Mouse (Mus musculus) G1E (cell line): ENCODE measurements around the gene Slc9a9.

ENCODE experiments used
- CTCF ChIP-seq: IDR thresholded peaks from 2 replicates; pipeline ENCODE4 v1.5.1; 2012; ENCODE audit warnings: low read depth, low read length, inconsistent platforms, mixed read lengths
- TAL1 ChIP-seq: conservative IDR thresholded peaks from 2 replicates; pipeline ENCODE4 v1.6.1; 2012; ENCODE audit warnings: low read depth, low read length, inconsistent platforms, mixed read lengths

DNA sequence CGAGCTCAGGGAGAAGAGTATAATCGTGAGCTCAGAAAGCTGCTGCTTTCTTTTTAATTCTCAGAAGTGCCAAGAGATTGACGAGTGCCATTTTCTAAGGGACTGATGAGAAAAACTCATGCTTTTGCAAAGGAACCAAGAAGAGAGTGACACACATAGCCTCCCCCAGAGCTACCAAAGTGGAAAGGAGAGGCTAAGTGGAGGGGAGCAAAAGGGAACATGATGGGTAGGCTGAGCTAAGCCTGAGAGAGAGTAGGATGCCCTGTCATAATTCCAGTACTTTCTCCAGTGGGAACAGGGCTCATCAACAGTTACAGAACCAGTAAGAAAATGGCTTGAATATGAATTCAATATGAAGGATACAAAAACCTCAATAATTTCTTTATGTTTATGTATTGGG, 40.8 kb upstream of the Slc9a9 start:
- TF ChIP-seq CTCF: no peak
- no peak for TF ChIP-seq TAL1
